In genomic region chr9:62418742-62419141, GRCm38 (mm10) we compare ENCODE assay signal across 12 mouse cellular contexts.
A peak's percentile ranks its signal among the peaks of the same experiment; 100 is the strongest.
DNase-seq lines count a peak whose midpoint lies in the region; ATAC-seq and TF ChIP-seq lines count a peak whose summit lies in the region.
"Had no signal": no experiment of that assay in that cellular context is flagged by ENCODE, and none has a peak within 500 bp of the region (broad histone marks: within the 10 kb centered on the region; RNA-seq: fewer than 3 reads in every experiment).

No protein-coding gene starts in this region.

- 68% methylated on average over 5 of the region's 5 CpGs for WGBS in hindbrain, postnatal 0 days
- 68% methylated on average over 5 of the region's 5 CpGs for WGBS in hindbrain, embryonic 14.5 days
- 65% methylated on average over 5 of the region's 5 CpGs for WGBS in lung, postnatal 0 days

- H3K4me3 ChIP-seq in hindbrain, postnatal 0 days (ENCODE audit: low read length): no peak overlapping the region
- H3K4me3 ChIP-seq in hindbrain, embryonic 14.5 days (replicated peaks; ENCODE audit: low read length): no peak overlapping the region
- H3K4me3 ChIP-seq in lung, postnatal 0 days (ENCODE audit: low read depth, low read length): no peak overlapping the region
- H3K4me3 ChIP-seq in bone marrow macrophage, adult 2 months (ENCODE audit: insufficient read depth, low read length): no peak overlapping the region
- H3K4me3 ChIP-seq: embryonic facial prominence, embryonic 12.5 days; limb, embryonic 10.5 days had no signal

- no peak for TF ChIP-seq EP300 in lung, postnatal 0 days (IDR thresholded peaks at IDR 0.05)

- H3K4me1 ChIP-seq in hindbrain, postnatal 0 days (ENCODE audit: insufficient read depth, low read length): peaks cover 9% of the 10 kb centered on the region; the same call in 1 of the 2 replicates
- H3K4me1 ChIP-seq in hindbrain, embryonic 14.5 days (replicated peaks; ENCODE audit: control insufficient read depth, insufficient read depth, low read length): peaks cover 4% of the 10 kb centered on the region; the same call in 1 of the 2 replicates
- peaks cover 7% of the 10 kb centered on the region for H3K4me1 ChIP-seq in lung, postnatal 0 days (ENCODE audit: insufficient read depth, low read depth, low read length)
- H3K4me1 ChIP-seq in bone marrow macrophage, adult 2 months (ENCODE audit: control insufficient read depth, insufficient read depth, low read length): peaks cover 4% of the 10 kb centered on the region; the same call in 1 of the 2 replicates

- DNase-seq in hindbrain, postnatal 0 days (ENCODE audit: low spot score): no peak
- DNase-seq in hindbrain, embryonic 14.5 days (ENCODE audit: low spot score): no peak
- no peak for DNase-seq in lung, postnatal 0 days (ENCODE audit: low spot score)
- DNase-seq in lung, postnatal 4 days: no peak
- DNase-seq in splenic B cell, adult 2 months (ENCODE audit: low read depth, low spot score): peak; percentile 14
- DNase-seq in urinary bladder, postnatal 14 days (ENCODE audit: low spot score): no peak
- DNase-seq in adrenal gland, adult 2 months: no peak
- DNase-seq: right cerebral cortex, postnatal 25 days had no signal

- no peaks in the 10 kb centered on the region for H3K36me3 ChIP-seq in hindbrain, postnatal 0 days (ENCODE audit: insufficient read depth, low read length)
- H3K36me3 ChIP-seq in hindbrain, embryonic 14.5 days (replicated peaks; ENCODE audit: control insufficient read depth, insufficient read depth): peaks cover 10% of the 10 kb centered on the region
- H3K36me3 ChIP-seq in lung, postnatal 0 days (ENCODE audit: insufficient read depth, low read length): no peaks in the 10 kb centered on the region
- H3K36me3 ChIP-seq in splenic B cell, adult 2 months (ENCODE audit: control insufficient read depth, insufficient read depth, low read length, poor library complexity, severe bottlenecking): no peaks in the 10 kb centered on the region
- H3K36me3 ChIP-seq: embryonic facial prominence, embryonic 12.5 days; limb, embryonic 10.5 days had no signal

- peak; percentile 67 for TF ChIP-seq CTCF in hindbrain, postnatal 0 days (IDR thresholded peaks at IDR 0.05; ENCODE audit: low read depth)
- peak; percentile 59 for TF ChIP-seq CTCF in lung, postnatal 0 days (IDR thresholded peaks at IDR 0.05)
- peak; percentile 38; the same call in 1 of the 2 replicates for TF ChIP-seq CTCF in bone marrow macrophage, adult 2 months (IDR thresholded peaks at IDR 0.05; ENCODE audit: low read depth, low read length)

- no peak for ATAC-seq in hindbrain, postnatal 0 days
- ATAC-seq in hindbrain, embryonic 14.5 days (ENCODE audit: low FRiP score): no peak
- no peak for ATAC-seq in lung, postnatal 0 days
- ATAC-seq: forebrain, embryonic 14.5 days had no signal

- H3K9ac ChIP-seq in hindbrain, postnatal 0 days (replicated peaks; ENCODE audit: low read length): no peak overlapping the region
- no peak overlapping the region for H3K9ac ChIP-seq in hindbrain, embryonic 14.5 days
- no peak overlapping the region for H3K9ac ChIP-seq in lung, postnatal 0 days (replicated peaks; ENCODE audit: low read depth)
- H3K9ac ChIP-seq: embryonic facial prominence, embryonic 12.5 days had no signal

- H3K27me3 ChIP-seq in hindbrain, postnatal 0 days (ENCODE audit: insufficient read depth, low read length): no peaks in the 10 kb centered on the region
- no peaks in the 10 kb centered on the region for H3K27me3 ChIP-seq in hindbrain, embryonic 14.5 days (ENCODE audit: control insufficient read depth, insufficient read depth, low read length)
- H3K27me3 ChIP-seq in lung, postnatal 0 days (replicated peaks; ENCODE audit: insufficient read depth, low read length): no peaks in the 10 kb centered on the region
- H3K27me3 ChIP-seq in splenic B cell, adult 2 months (ENCODE audit: control insufficient read depth, insufficient read depth, low read length, poor library complexity, severe bottlenecking): no peaks in the 10 kb centered on the region
- H3K27me3 ChIP-seq: embryonic facial prominence, embryonic 12.5 days had no signal

- no peak overlapping the region for H3K27ac ChIP-seq in hindbrain, postnatal 0 days
- H3K27ac ChIP-seq in hindbrain, embryonic 14.5 days: no peak overlapping the region
- no peak overlapping the region for H3K27ac ChIP-seq in lung, postnatal 0 days (ENCODE audit: low read length)
- no peak overlapping the region for H3K27ac ChIP-seq in bone marrow macrophage, adult 2 months (ENCODE audit: insufficient read depth, low read depth, low read length)
- H3K27ac ChIP-seq: embryonic facial prominence, embryonic 12.5 days; limb, embryonic 10.5 days had no signal

- no peak for TF ChIP-seq POLR2A in bone marrow macrophage, adult 2 months (IDR thresholded peaks at IDR 0.05; ENCODE audit: borderline replicate concordance, low read depth, low read length)

- H3K9me3 ChIP-seq in hindbrain, postnatal 0 days (ENCODE audit: low read length): no peaks in the 10 kb centered on the region
- no peaks in the 10 kb centered on the region for H3K9me3 ChIP-seq in hindbrain, embryonic 14.5 days (ENCODE audit: control insufficient read depth, low read length)
- no peaks in the 10 kb centered on the region for H3K9me3 ChIP-seq in lung, postnatal 0 days (ENCODE audit: low read length)
- H3K9me3 ChIP-seq: embryonic facial prominence, embryonic 12.5 days; limb, embryonic 10.5 days had no signal

- H3K4me2 ChIP-seq in hindbrain, postnatal 0 days (ENCODE audit: low read depth, low read length): no peak overlapping the region
- no peak overlapping the region for H3K4me2 ChIP-seq in hindbrain, embryonic 14.5 days (replicated peaks)
- H3K4me2 ChIP-seq in lung, postnatal 0 days (replicated peaks; ENCODE audit: low read depth, low read length): no peak overlapping the region
- H3K4me2 ChIP-seq: embryonic facial prominence, embryonic 12.5 days had no signal
